Mouse (Mus musculus) forebrain, postnatal 0 days (tissue): ENCODE measurements around the gene Qpct. TPM values are rescaled to one million over a fixed set of nuclear protein-coding genes. Genes with fewer than 3 reads are reported as not detected.

Source experiments
- ATAC-seq: fragments of 200-750 bp; cut with Nextera tagmentation; 2 replicates; pipeline ENCODE4 v1.8.0; 2017; ENCODE audit warnings: mild to moderate bottlenecking, moderate library complexity
- DNase-seq: peaks from one replicate; pipeline ENCODE4 v3.0.0-alpha.2; 2015
- H3K27ac ChIP-seq: fragments of 300-500 bp; sonication (generic); 2 replicates; pipeline ENCODE4 v1.5.1; 2014; ENCODE audit warnings: low read depth, mild to moderate bottlenecking, antibody characterized with exemption, low read length, moderate library complexity, mixed read lengths
- H3K27me3 ChIP-seq: fragments of 300-500 bp; sonication (generic); 2 replicates; pipeline ENCODE4 v1.6.1; 2014; ENCODE audit warnings: mild to moderate bottlenecking, low read length, mixed read lengths; ENCODE audit not compliant: insufficient read depth
- H3K36me3 ChIP-seq: fragments of 300-500 bp; sonication (generic); 2 replicates; pipeline ENCODE4 v1.6.1; 2014; ENCODE audit warnings: mild to moderate bottlenecking, moderate library complexity; ENCODE audit not compliant: insufficient read depth
- H3K4me1 ChIP-seq: fragments of 300-500 bp; sonication (generic); 2 replicates; pipeline ENCODE4 v1.6.1; 2014; ENCODE audit warnings: antibody characterized with exemption; ENCODE audit not compliant: insufficient read depth
- H3K4me2 ChIP-seq: fragments of 300-500 bp; sonication (generic); 2 replicates; pipeline ENCODE4 v1.6.1; 2014; ENCODE audit warnings: low read depth, mild to moderate bottlenecking, moderate library complexity
- H3K4me3 ChIP-seq: fragments of 300-500 bp; sonication (generic); 2 replicates; pipeline ENCODE4 v1.5.1; 2014; ENCODE audit warnings: low read depth, low read length, mixed read lengths
- H3K9ac ChIP-seq: fragments of 300-500 bp; sonication (generic); 2 replicates; pipeline ENCODE4 v1.6.1; 2014; ENCODE audit warnings: mild to moderate bottlenecking
- H3K9me3 ChIP-seq: fragments of 300-500 bp; sonication (generic); 2 replicates; pipeline ENCODE4 v1.6.1; 2016; ENCODE audit warnings: low read length
- CTCF ChIP-seq: sonication (generic); IDR thresholded peaks from 2 replicates; pipeline ENCODE4 v1.5.1; 2016; ENCODE audit warnings: antibody characterized with exemption, control low read depth, low read depth
- whole genome bisulfite sequencing: fragments of 180-500 bp; shearing (Covaris S2); extraction: QIAGEN DNeasy Blood & Tissue Kit; methylation state at CpG from one replicate; pipeline ENCODE4 v1.1.7; 2014; 5-methylcytosine and 5-hydroxymethylcytosine counted together
- polyA plus RNA-seq: library from polyadenylated mRNA; unstranded; fragments of >200 nt; fragmentation: Nextera tagmentation; extraction: Ambion mirVana; gene quantifications from 2 replicates; pipeline ENCODE4 v1.2.1, GENCODE M21; 2015
- total RNA-seq: library from RNA; depleted of rRNA; stranded (reverse); fragments of >200 nt; gene quantifications from 2 replicates; pipeline ENCODE4 v1.2.3, GENCODE M21; 2014

Qpct gene
- total and polyA plus RNA-seq, 2 experiments from 2014 or later: 26.3 to 26.5 TPM

DNA sequence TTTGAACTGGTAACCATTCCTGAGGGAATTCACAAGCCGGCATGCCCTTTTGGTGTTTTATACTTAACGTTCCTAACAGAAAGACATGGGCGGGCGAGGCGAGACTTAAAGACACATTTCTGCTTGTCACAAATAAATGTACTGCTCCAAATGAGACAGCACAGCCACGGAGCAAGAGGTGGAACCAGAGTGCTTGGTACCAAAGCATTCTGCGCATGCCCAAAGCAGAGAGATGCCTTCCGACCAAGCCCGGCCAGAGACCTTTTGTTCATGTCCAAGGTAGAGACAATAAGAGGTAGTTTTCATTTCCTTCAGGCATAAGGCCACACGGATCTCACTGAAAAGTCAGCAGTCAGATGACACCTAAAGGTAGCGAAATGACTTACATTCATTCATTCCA is 20.2 kb downstream of the Qpct start:
- Histone ChIP-seq H3K27ac (no peak overlapping the region), H3K4me2 (no peak overlapping the region), H3K4me3 (no peak overlapping the region), H3K9me3 (no peaks in the 10 kb centered on the region), H3K27me3 (no peaks in the 10 kb centered on the region), H3K36me3 (0 out of 2 replicates have a peak, but pooled peaks cover 3% of the 10 kb centered on the region), H3K4me1 (no peaks in the 10 kb centered on the region), H3K9ac (no peak overlapping the region)
- WGBS: 79% methylated on average over 11 of the region's 11 CpGs
- ATAC-seq: no peak
- DNase-seq: no peak
- TF ChIP-seq CTCF: no peak

DNA sequence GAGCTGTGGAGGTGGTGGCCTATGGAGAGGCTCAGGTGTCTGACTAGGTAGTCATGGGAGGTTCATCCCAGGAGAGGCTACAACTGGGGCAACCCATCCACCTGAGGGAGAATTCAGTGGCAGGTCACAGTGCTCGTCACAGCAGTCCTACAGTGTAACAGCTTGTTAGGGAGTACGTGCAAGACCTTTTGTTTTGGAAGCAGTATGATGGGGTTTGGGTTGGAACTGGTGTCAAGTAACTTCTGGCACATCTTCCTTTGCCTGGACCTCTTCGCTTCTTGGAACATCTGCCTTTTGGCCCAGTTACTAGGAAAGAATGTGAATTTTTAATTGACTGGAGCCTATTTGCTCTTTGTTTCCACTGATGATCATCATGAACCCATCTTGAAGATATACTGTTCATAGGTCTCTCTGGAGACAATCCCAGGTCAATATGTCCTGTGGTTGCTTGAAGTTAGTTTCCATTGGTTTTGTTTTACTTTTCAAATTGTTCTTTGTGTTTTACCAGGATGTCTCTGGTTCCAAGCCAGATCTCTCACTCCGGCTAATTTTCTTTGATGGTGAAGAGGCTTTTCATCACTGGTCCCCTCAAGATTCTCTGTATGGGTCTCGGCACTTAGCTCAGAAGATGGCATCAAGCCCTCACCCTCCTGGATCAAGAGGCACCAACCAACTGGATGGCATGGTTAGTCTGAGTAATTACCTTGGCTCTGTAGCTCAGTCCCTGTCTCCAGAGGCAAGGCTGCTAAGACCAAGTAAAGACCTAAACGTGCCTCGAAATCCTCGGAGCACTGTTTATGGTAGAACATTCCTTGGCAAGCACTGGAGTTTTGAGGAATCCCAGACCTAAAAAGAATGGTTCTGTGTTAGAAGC is 25.5 kb downstream of the Qpct start:
- 68% methylated on average over 8 of the region's 8 CpGs for WGBS
- H3K27ac ChIP-seq: no peak overlapping the region
- H3K9ac ChIP-seq: no peak overlapping the region
- no peak for DNase-seq
- H3K27me3 ChIP-seq: no peaks in the 10 kb centered on the region
- no peaks in the 10 kb centered on the region for H3K36me3 ChIP-seq
- H3K9me3 ChIP-seq: no peaks in the 10 kb centered on the region
- no peak for TF ChIP-seq CTCF
- ATAC-seq: no peak
- H3K4me3 ChIP-seq: no peak overlapping the region
- no peaks in the 10 kb centered on the region for H3K4me1 ChIP-seq
- H3K4me2 ChIP-seq: no peak overlapping the region

DNA sequence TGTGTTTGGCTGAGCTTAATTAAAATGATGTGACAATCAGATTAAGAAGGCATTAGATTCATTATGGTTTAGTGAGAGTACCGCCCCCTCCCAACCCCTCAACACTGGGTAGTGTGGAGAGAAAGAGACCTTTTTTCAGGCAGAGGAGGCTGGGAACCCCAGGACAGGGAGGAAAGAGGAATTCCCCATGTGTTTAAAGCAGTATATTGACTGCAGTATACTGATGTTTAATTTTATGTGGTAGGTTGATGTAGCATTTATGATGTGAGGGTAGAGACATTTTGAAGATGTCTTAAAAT is 26.1 kb downstream of the Qpct start:
- H3K36me3 ChIP-seq: no peaks in the 10 kb centered on the region
- no peak for DNase-seq
- H3K4me2 ChIP-seq: no peak overlapping the region
- WGBS: 70% methylated on average over 1 of the region's 1 CpGs
- H3K27me3 ChIP-seq: no peaks in the 10 kb centered on the region
- TF ChIP-seq CTCF: no peak
- H3K4me1 ChIP-seq: no peaks in the 10 kb centered on the region
- H3K4me3 ChIP-seq: no peak overlapping the region
- no peak for ATAC-seq
- no peak overlapping the region for H3K27ac ChIP-seq
- no peak overlapping the region for H3K9ac ChIP-seq
- H3K9me3 ChIP-seq: no peaks in the 10 kb centered on the region

DNA sequence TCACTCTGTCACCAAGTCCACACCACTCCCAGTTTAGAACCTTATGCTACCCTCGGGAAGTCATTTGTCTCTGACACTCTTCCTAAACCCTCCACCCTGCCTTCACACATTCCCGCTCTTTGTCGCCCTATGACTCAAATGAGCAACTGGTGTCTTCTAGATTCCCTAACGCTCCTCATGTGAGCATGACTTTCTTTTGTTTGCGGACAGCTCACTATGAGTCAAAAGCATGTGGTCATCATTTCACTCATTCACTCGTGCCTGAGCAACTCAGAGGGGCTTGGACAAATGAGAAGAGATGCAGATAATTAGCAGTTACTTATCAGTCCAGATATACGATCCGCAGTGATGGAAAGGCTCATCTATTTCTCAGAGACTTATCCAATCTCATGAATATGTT is 26.5 kb downstream of the Qpct start:
- Histone ChIP-seq H3K4me1 (no peaks in the 10 kb centered on the region), H3K27me3 (no peaks in the 10 kb centered on the region), H3K36me3 (no peaks in the 10 kb centered on the region), H3K4me2 (no peak overlapping the region), H3K9ac (no peak overlapping the region), H3K27ac (no peak overlapping the region), H3K4me3 (no peak overlapping the region), H3K9me3 (no peaks in the 10 kb centered on the region)
- DNase-seq (no peak), ATAC-seq (no peak)
- 92% methylated on average over 8 of the region's 8 CpGs for WGBS
- TF ChIP-seq CTCF: no peak

DNA sequence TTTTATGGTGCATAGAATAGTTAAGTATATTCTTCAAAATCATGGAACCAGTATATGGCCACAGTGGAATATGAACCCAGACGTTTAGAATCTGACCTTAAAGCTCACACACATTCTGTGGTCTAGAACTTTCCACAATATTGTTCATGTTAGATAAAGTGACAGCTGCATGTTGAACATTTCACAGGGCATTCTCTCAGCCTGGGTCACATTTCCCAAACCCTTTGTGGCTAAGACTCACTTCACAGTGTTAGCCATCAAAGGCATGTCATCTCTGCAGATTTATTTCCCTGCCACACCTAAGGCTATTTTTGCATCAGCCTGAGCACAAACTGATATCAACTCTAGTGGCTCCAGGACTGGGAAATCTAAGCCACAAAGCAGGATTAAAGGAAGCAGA is 40.0 kb downstream of the Qpct start:
- Histone ChIP-seq H3K4me3 (no peak overlapping the region), H3K9ac (no peak overlapping the region), H3K27ac (no peak overlapping the region), H3K4me2 (no peak overlapping the region), H3K27me3 (no peaks in the 10 kb centered on the region), H3K36me3 (no peaks in the 10 kb centered on the region), H3K9me3 (no peaks in the 10 kb centered on the region), H3K4me1 (no peaks in the 10 kb centered on the region)
- ATAC-seq (no peak), DNase-seq (no peak)
- 75% methylated on average over 1 of the region's 1 CpGs for WGBS
- TF ChIP-seq CTCF: no peak

DNA sequence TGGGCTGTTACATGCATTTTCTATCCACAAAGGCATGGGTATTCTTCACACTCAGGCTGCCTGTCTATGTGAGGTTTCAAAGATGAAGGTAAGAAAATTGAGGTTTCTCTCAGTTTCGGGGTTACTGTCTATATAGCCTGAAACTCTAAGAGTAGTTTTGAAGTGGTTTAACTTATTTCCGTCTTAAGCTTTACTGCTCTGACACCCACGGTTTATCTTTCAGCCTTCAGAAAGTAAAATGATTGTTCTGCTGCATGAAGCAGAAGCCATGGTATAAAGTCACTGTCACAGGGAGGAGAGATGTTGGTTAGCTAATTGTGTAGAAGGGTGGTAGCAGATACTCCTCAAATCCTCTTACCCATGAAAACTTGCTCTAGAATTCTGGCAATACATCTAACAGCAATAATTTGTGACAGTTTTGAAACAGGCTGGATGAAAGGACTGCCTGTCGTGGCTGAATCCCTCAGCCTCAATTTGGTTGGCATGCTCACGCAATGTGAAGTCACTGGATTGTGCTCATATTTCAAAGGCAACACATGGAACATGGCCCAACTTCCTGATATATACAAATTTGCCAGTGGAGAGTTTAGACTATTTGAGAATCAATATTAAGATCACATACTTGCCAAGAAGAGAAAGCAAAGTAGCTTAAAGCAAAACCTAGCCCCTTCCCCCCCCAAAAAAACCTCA is 41.7 kb downstream of the Qpct start:
- DNase-seq (no peak), ATAC-seq (no peak)
- Histone ChIP-seq H3K4me1 (no peaks in the 10 kb centered on the region), H3K27ac (no peak overlapping the region), H3K9ac (no peak overlapping the region), H3K27me3 (no peaks in the 10 kb centered on the region), H3K36me3 (no peaks in the 10 kb centered on the region), H3K4me2 (no peak overlapping the region), H3K4me3 (no peak overlapping the region), H3K9me3 (no peaks in the 10 kb centered on the region)
- no peak for TF ChIP-seq CTCF
- WGBS: 72% methylated on average over 5 of the region's 5 CpGs

DNA sequence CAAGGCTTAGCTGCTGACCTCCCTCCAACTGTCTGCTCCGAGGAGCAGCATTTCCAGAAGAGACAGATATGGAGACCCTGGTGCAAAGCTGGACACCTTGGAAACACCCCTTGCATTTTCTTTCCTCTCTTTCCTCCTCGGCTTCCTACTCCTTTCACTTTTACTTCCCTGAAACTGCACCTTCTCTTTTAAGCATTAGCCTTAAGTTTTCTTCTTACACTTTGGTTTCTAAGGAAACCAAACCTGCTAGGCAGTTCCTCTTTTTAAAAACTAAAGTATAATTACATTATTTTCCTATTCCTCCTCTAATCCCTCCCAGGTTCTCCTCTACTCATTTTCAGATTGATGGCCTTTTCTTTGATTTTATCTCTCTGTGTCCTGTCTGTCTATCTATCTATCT is 43.9 kb downstream of the Qpct start:
- Histone ChIP-seq H3K9me3 (no peaks in the 10 kb centered on the region), H3K4me3 (no peak overlapping the region), H3K27ac (no peak overlapping the region), H3K27me3 (no peaks in the 10 kb centered on the region), H3K36me3 (no peaks in the 10 kb centered on the region), H3K4me2 (no peak overlapping the region), H3K4me1 (no peaks in the 10 kb centered on the region), H3K9ac (no peak overlapping the region)
- WGBS: 80% methylated on average over 2 of the region's 2 CpGs
- TF ChIP-seq CTCF: no peak
- no peak for ATAC-seq
- DNase-seq: no peak
